Mouse (Mus musculus) MEL (cell line): ENCODE measurements around the gene Gabrg3.

Experiments
- CHD1 ChIP-seq: IDR thresholded peaks from 2 replicates; pipeline ENCODE4 v1.6.1; 2012; ENCODE audit warnings: low read depth, mild to moderate bottlenecking, inconsistent platforms, low read length, improper control_type of control experiment
- CTCF ChIP-seq, 3 experiments: IDR thresholded peaks in 2 of 3; conservative IDR thresholded peaks in 1 of 3; 2 replicates each; pipeline ENCODE4 v1.5.1; 2011 to 2012; ENCODE audit warnings: low read length in 3 of 3, low read depth in 2 of 3, mild to moderate bottlenecking in 2 of 3, improper control_type of control experiment in 1 of 3, inconsistent platforms in 1 of 3, mixed read lengths in 1 of 3, moderate library complexity in 1 of 3; ENCODE audit not compliant: control insufficient read depth in 1 of 3, insufficient read depth in 1 of 3, poor library complexity in 1 of 3, severe bottlenecking in 1 of 3
- ELF1 ChIP-seq: IDR thresholded peaks from 2 replicates; pipeline ENCODE4 v1.6.1; 2014; ENCODE audit warnings: low read depth, mild to moderate bottlenecking, inconsistent platforms, low read length, improper control_type of control experiment, moderate library complexity
- EP300 ChIP-seq, 2 experiments: IDR thresholded peaks; 2 replicates each; pipeline ENCODE4 v1.6.1; 2011; ENCODE audit warnings: improper control_type of control experiment in 2 of 2, low read length in 2 of 2, low read depth in 1 of 2, mild to moderate bottlenecking in 1 of 2
- MAFK ChIP-seq: IDR thresholded peaks from 2 replicates; pipeline ENCODE4 v1.6.1; 2011; ENCODE audit warnings: low read depth, mild to moderate bottlenecking, low read length, improper control_type of control experiment, borderline replicate concordance
- MAX ChIP-seq: IDR thresholded peaks from 2 replicates; pipeline ENCODE4 v1.6.1; 2011; ENCODE audit warnings: low read length, improper control_type of control experiment
- MAZ ChIP-seq: IDR thresholded peaks from 2 replicates; pipeline ENCODE4 v1.6.1; 2012; ENCODE audit warnings: low read depth, mild to moderate bottlenecking, inconsistent platforms, low read length, improper control_type of control experiment
- NELFE ChIP-seq: IDR thresholded peaks from 2 replicates; pipeline ENCODE4 v1.6.1; 2011; ENCODE audit warnings: low read depth, low read length, improper control_type of control experiment
- POLR2A ChIP-seq, 2 experiments: IDR thresholded peaks; 2 replicates each; pipeline ENCODE4 v1.6.1; 2011 to 2012; ENCODE audit warnings: low read length in 2 of 2, mild to moderate bottlenecking in 2 of 2, control low read depth in 1 of 2, improper control_type of control experiment in 1 of 2, low read depth in 1 of 2, moderate library complexity in 1 of 2; ENCODE audit not compliant: control insufficient read depth in 1 of 2, insufficient read depth in 1 of 2, poor library complexity in 1 of 2
- POLR2AphosphoS2 ChIP-seq: IDR thresholded peaks from 2 replicates; pipeline ENCODE4 v1.6.1; 2011; ENCODE audit warnings: low read length, improper control_type of control experiment
- USF2 ChIP-seq, 2 experiments: IDR thresholded peaks; 2 replicates each; pipeline ENCODE4 v1.6.1; 2011 to 2012; ENCODE audit warnings: improper control_type of control experiment in 2 of 2, low read length in 2 of 2, borderline replicate concordance in 1 of 2, inconsistent platforms in 1 of 2, low read depth in 1 of 2, mild to moderate bottlenecking in 1 of 2; ENCODE audit not compliant: insufficient read depth in 1 of 2
- ZC3H11A ChIP-seq: IDR thresholded peaks from 2 replicates; pipeline ENCODE4 v1.6.1; 2012; ENCODE audit warnings: low read depth, mild to moderate bottlenecking, inconsistent platforms, low read length, improper control_type of control experiment

GRCm38 (mm10) chr7:57243981-57244380, 143.0 kb downstream of the Gabrg3 start:
- TF ChIP-seq CTCF (IDR thresholded peaks at IDR 0.05 in 2 of 3, conservative IDR thresholded peaks at IDR 0.05 in 1 of 3; ENCODE audit: control insufficient read depth in 1 of 3, insufficient read depth in 1 of 3, low read depth in 2 of 3, low read length in 3 of 3, poor library complexity in 1 of 3, severe bottlenecking in 1 of 3) (no peak), NELFE (no peak), POLR2AphosphoS2 (no peak), ELF1 (no peak), EP300 (IDR thresholded peaks at IDR 0.05; ENCODE audit: low read depth in 1 of 2, low read length in 2 of 2) (no peak), ZC3H11A (no peak), CHD1 (no peak), MAFK (no peak), POLR2A (IDR thresholded peaks at IDR 0.05; ENCODE audit: control insufficient read depth in 1 of 2, insufficient read depth in 1 of 2, low read depth in 1 of 2, low read length in 2 of 2, poor library complexity in 1 of 2) (no peak), USF2 (IDR thresholded peaks at IDR 0.05; ENCODE audit: borderline replicate concordance in 1 of 2, insufficient read depth in 1 of 2, low read depth in 1 of 2, low read length in 2 of 2) (no peak), MAX (no peak), MAZ (no peak)
